Mouse (Mus musculus): ENCODE data around the gene Hbs1l.

GRCm38 (mm10) chr10:21416184-21416583 is 120.4 kb downstream of the Hbs1l start:
- TF ChIP-seq GATA1 (IDR thresholded peaks at IDR 0.05; ENCODE audit: borderline replicate concordance, low read length) = no peak
- TF ChIP-seq FLI1 (IDR thresholded peaks at IDR 0.05; ENCODE audit: low read length) = no peak

All from megakaryocyte, embryonic 14.5 days (primary cell).